In genomic region chr5:136907991-136908857, GRCm38 (mm10) we compare ENCODE assay signal across 8 mouse cellular contexts. TPM values are rescaled to one million over a fixed set of nuclear protein-coding genes. Genes with fewer than 3 reads are reported as not detected.
DNase-seq lines count a peak whose midpoint lies in the region; ATAC-seq and TF ChIP-seq lines count a peak whose summit lies in the region.

Ift22 (plus strand) TSS chr5:136908150.

- TF ChIP-seq EP300 in liver, postnatal 0 days (IDR thresholded peaks at IDR 0.05; ENCODE audit: low read depth): peak; percentile 45; the same call in 1 of the 2 replicates

- peaks cover 25% of the 10 kb centered on the region for H3K36me3 ChIP-seq in forebrain, embryonic 13.5 days (ENCODE audit: poor library complexity, severe bottlenecking)
- H3K36me3 ChIP-seq in liver, postnatal 0 days (replicated peaks; ENCODE audit: insufficient read depth, low read length): no peaks in the 10 kb centered on the region
- H3K36me3 ChIP-seq in neural tube, embryonic 14.5 days (ENCODE audit: control insufficient read depth, insufficient read depth, low read length): peaks cover 7% of the 10 kb centered on the region; the same call in 1 of the 2 replicates

- no peak for TF ChIP-seq CTCF in liver, postnatal 0 days (IDR thresholded peaks at IDR 0.05; ENCODE audit: low read depth)

- peak; percentile 94 to 97 for DNase-seq in heart, postnatal 10 days
- peak; percentile 72 for DNase-seq in large intestine, adult 2 months (ENCODE audit: low read depth, low spot score)
- DNase-seq in liver, postnatal 0 days: peak; percentile 85
- DNase-seq in testis, postnatal 10 days (ENCODE audit: low spot score): peak; percentile 97

- intact Hi-C loops in heart, postnatal 10 days (cut with DNase I): no loop called here

- H3K4me1 ChIP-seq in brown adipose tissue, adult 24 weeks (ENCODE audit: control insufficient read depth, insufficient read depth, insufficient read length, low read length): no peaks in the 10 kb centered on the region
- H3K4me1 ChIP-seq in forebrain, embryonic 13.5 days: peaks cover 14% of the 10 kb centered on the region
- no peaks in the 10 kb centered on the region for H3K4me1 ChIP-seq in liver, postnatal 0 days (ENCODE audit: insufficient read depth)
- H3K4me1 ChIP-seq in neural tube, embryonic 14.5 days (ENCODE audit: control insufficient read depth, insufficient read depth, low read length): peaks cover 4% of the 10 kb centered on the region; the same call in 1 of the 2 replicates

- H3K4me2 ChIP-seq in forebrain, embryonic 13.5 days: peak within 1 kb of the TSS; percentile 63
- H3K4me2 ChIP-seq in liver, postnatal 0 days (ENCODE audit: low read depth, low read length): peak within 1 kb of the TSS; percentile 74
- peak within 1 kb of the TSS; percentile 61 for H3K4me2 ChIP-seq in neural tube, embryonic 14.5 days (ENCODE audit: low read depth, low read length)

- peak within 1 kb of the TSS; percentile 70 for H3K9ac ChIP-seq in forebrain, embryonic 13.5 days
- peak within 1 kb of the TSS; percentile 52 for H3K9ac ChIP-seq in liver, postnatal 0 days (replicated peaks)
- peak within 1 kb of the TSS; percentile 67 for H3K9ac ChIP-seq in neural tube, embryonic 14.5 days (replicated peaks; ENCODE audit: low read depth, low read length)

- H3K9me3 ChIP-seq in forebrain, embryonic 13.5 days (replicated peaks): no peaks in the 10 kb centered on the region
- no peaks in the 10 kb centered on the region for H3K9me3 ChIP-seq in liver, postnatal 0 days (ENCODE audit: low read length)
- no peaks in the 10 kb centered on the region for H3K9me3 ChIP-seq in neural tube, embryonic 14.5 days (ENCODE audit: control insufficient read depth, low read length)

- 10% methylated on average over 32 of the region's 32 CpGs for WGBS in forebrain, embryonic 13.5 days
- 6% methylated on average over 32 of the region's 32 CpGs for WGBS in large intestine, adult 2 months
- 6% methylated on average over 32 of the region's 32 CpGs for WGBS in liver, postnatal 0 days (ENCODE audit: insufficient replicate concordance)
- WGBS in neural tube, embryonic 14.5 days: 10% methylated on average over 32 of the region's 32 CpGs

- peak within 1 kb of the TSS; percentile 67 for H3K4me3 ChIP-seq in brown adipose tissue, adult 24 weeks (ENCODE audit: insufficient read depth, low read depth, low read length)
- peak within 1 kb of the TSS; percentile 56 for H3K4me3 ChIP-seq in forebrain, embryonic 13.5 days
- H3K4me3 ChIP-seq in liver, postnatal 0 days (ENCODE audit: low read depth, low read length): peak within 1 kb of the TSS; percentile 58
- H3K4me3 ChIP-seq in neural tube, embryonic 14.5 days (ENCODE audit: low read depth, low read length): peak within 1 kb of the TSS; percentile 76

- H3K27me3 ChIP-seq in forebrain, embryonic 13.5 days: no peaks in the 10 kb centered on the region
- H3K27me3 ChIP-seq in liver, postnatal 0 days (ENCODE audit: insufficient read depth, low read length): no peaks in the 10 kb centered on the region
- no peaks in the 10 kb centered on the region for H3K27me3 ChIP-seq in neural tube, embryonic 14.5 days (ENCODE audit: control insufficient read depth, insufficient read depth, low read length)

- H3K27ac ChIP-seq in brown adipose tissue, adult 24 weeks (replicated peaks; ENCODE audit: low read depth, low read length): no peak within 1 kb of the TSS
- H3K27ac ChIP-seq in forebrain, embryonic 13.5 days: no peak within 1 kb of the TSS
- H3K27ac ChIP-seq in liver, postnatal 0 days (ENCODE audit: low read depth): peak within 1 kb of the TSS; percentile 37; the same call in 1 of the 2 replicates
- H3K27ac ChIP-seq in neural tube, embryonic 14.5 days (ENCODE audit: low read depth, low read length): 0 out of 2 replicates have a peak within 1 kb of the TSS, but pooled peaks have one; percentile 5

- ATAC-seq in CD4-positive, CD25-positive, alpha-beta regulatory T cell, adult 4 months: peak; percentile 98
- ATAC-seq in forebrain, embryonic 13.5 days: peak; percentile 97
- ATAC-seq in liver, postnatal 0 days: peak; percentile 92
- ATAC-seq in neural tube, embryonic 14.5 days (ENCODE audit: low read depth): peak; percentile 93

RNA-seq across cellular contexts. Expression of gene Ift22, which starts in this region (rescaled TPM):
- polyA plus RNA-seq in CD4-positive, CD25-positive, alpha-beta regulatory T cell, adult 4 months (2017; shearing (Covaris generic)): 10 to 100 TPM; 12.5 to 14.1 TPM
- polyA plus RNA-seq in brown adipose tissue, adult 24 weeks (2012; ENCODE audit: insufficient read depth, insufficient read length, missing spikeins): 13.4 and 14.6 TPM in 2 replicates
- polyA plus RNA-seq in forebrain, embryonic 13.5 days (2015; fragmentation: Nextera tagmentation; extraction: Ambion mirVana): 123 and 126 TPM in 2 replicates
- total RNA-seq in heart, postnatal 10 days (2021): 10 to 100 TPM; 14.4 to 17.2 TPM
- polyA plus RNA-seq in large intestine, adult 2 months (2012; rRNA removed): 25.1 and 26.3 TPM in 2 replicates
- polyA plus RNA-seq in liver, postnatal 0 days (2015; fragmentation: Nextera tagmentation; extraction: Ambion mirVana): 9.8 and 11.5 TPM in 2 replicates
- 113 and 119 TPM in 2 replicates for polyA plus RNA-seq in neural tube, embryonic 14.5 days (2014; fragmentation: Nextera tagmentation; extraction: Ambion mirVana)

Comparison
In these comparisons a context has a peak if more than half of its experiments do, and no peak if none do; other contexts are left out.
1. H3K27ac ChIP-seq: peak in liver, postnatal 0 days (single experiment) and neural tube, embryonic 14.5 days (single experiment); none in brown adipose tissue, adult 24 weeks (single experiment) and forebrain, embryonic 13.5 days (single experiment).
2. Peak in every context shown above with its lines, with median percentiles within 50 percentile points of each other: ATAC-seq, H3K4me3 ChIP-seq, H3K4me2 ChIP-seq, H3K9ac ChIP-seq and DNase-seq.